Mouse (Mus musculus): Measurements from ENCODE around the gene Atoh7. TPM values are rescaled to one million over a fixed set of nuclear protein-coding genes. Genes with fewer than 3 reads are reported as not detected.

Gene Atoh7
- polyA plus RNA-seq, 2 experiments: 0.08 to 0.17 TPM

- no peak for TF ChIP-seq POLR2A (IDR thresholded peaks at IDR 0.05; ENCODE audit: borderline replicate concordance, extremely low read depth, insufficient read depth, insufficient read length)
- no peaks in the 10 kb centered on the region for H3K36me3 ChIP-seq (ENCODE audit: control insufficient read depth, insufficient read depth, low read length)
- peak overlapping the region; percentile 44 for H3K4me2 ChIP-seq (replicated peaks; ENCODE audit: low read depth, low read length, severe bottlenecking)
- 39% methylated on average over 8 of the region's 8 CpGs for WGBS
- H3K4me3 ChIP-seq (replicated peaks; ENCODE audit: low read length): peak overlapping the region; percentile 22; the same call in 1 of the 2 replicates
- H3K9ac ChIP-seq (ENCODE audit: low read depth, low read length, severe bottlenecking): peak overlapping the region; percentile 43; the same call in 1 of the 2 replicates
- no peaks in the 10 kb centered on the region for H3K9me3 ChIP-seq (ENCODE audit: control insufficient read depth, low read length)
- H3K27me3 ChIP-seq (ENCODE audit: control insufficient read depth, insufficient read depth, low read length): 0 out of 2 replicates have a peak, but pooled peaks cover 4% of the 10 kb centered on the region
- H3K4me1 ChIP-seq (ENCODE audit: control insufficient read depth, insufficient read depth, low read length): no peaks in the 10 kb centered on the region
- no peak for ATAC-seq (ENCODE audit: low FRiP score, low read depth)
- H3K27ac ChIP-seq (replicated peaks; ENCODE audit: low read depth, low read length): no peak overlapping the region
- no peak for DNase-seq (ENCODE audit: low spot score)
These were observed 10.2 kb upstream of the Atoh7 start for GRCm38 (mm10) chr10:63089103-63089757.

GRCm38 (mm10) chr10:63089758-63090571 lies 9.5 kb upstream of the Atoh7 start:
- no peak for TF ChIP-seq POLR2A (IDR thresholded peaks at IDR 0.05; ENCODE audit: borderline replicate concordance, extremely low read depth, insufficient read depth, insufficient read length)
- peak overlapping the region; percentile 22 for H3K4me3 ChIP-seq (replicated peaks; ENCODE audit: low read length)
- H3K9ac ChIP-seq (ENCODE audit: low read depth, low read length, severe bottlenecking): peak overlapping the region; percentile 43; the same call in 1 of the 2 replicates
- H3K9me3 ChIP-seq (ENCODE audit: control insufficient read depth, low read length): no peaks in the 10 kb centered on the region
- H3K27ac ChIP-seq (replicated peaks; ENCODE audit: low read depth, low read length): no peak overlapping the region
- H3K27me3 ChIP-seq (ENCODE audit: control insufficient read depth, insufficient read depth, low read length): 0 out of 2 replicates have a peak, but pooled peaks cover 4% of the 10 kb centered on the region
- 8% methylated on average over 26 of the region's 26 CpGs for WGBS
- H3K36me3 ChIP-seq (ENCODE audit: control insufficient read depth, insufficient read depth, low read length): no peaks in the 10 kb centered on the region
- H3K4me1 ChIP-seq (ENCODE audit: control insufficient read depth, insufficient read depth, low read length): no peaks in the 10 kb centered on the region
- ATAC-seq (ENCODE audit: low FRiP score, low read depth) (no peak), DNase-seq (ENCODE audit: low spot score) (no peak)
- H3K4me2 ChIP-seq (replicated peaks; ENCODE audit: low read depth, low read length, severe bottlenecking): peak overlapping the region; percentile 44

- Histone ChIP-seq H3K4me1 (ENCODE audit: control insufficient read depth, insufficient read depth, low read length) (no peaks in the 10 kb centered on the region), H3K4me3 (replicated peaks; ENCODE audit: low read length) (no peak overlapping the region), H3K4me2 (replicated peaks; ENCODE audit: low read depth, low read length, severe bottlenecking) (no peak overlapping the region), H3K9ac (ENCODE audit: low read depth, low read length, severe bottlenecking) (no peak overlapping the region), H3K27ac (replicated peaks; ENCODE audit: low read depth, low read length) (no peak overlapping the region), H3K9me3 (ENCODE audit: control insufficient read depth, low read length) (no peaks in the 10 kb centered on the region), H3K36me3 (ENCODE audit: control insufficient read depth, insufficient read depth, low read length) (no peaks in the 10 kb centered on the region), H3K27me3 (ENCODE audit: control insufficient read depth, insufficient read depth, low read length) (0 out of 2 replicates have a peak, but pooled peaks cover 4% of the 10 kb centered on the region)
- TF ChIP-seq POLR2A (IDR thresholded peaks at IDR 0.05; ENCODE audit: borderline replicate concordance, extremely low read depth, insufficient read depth, insufficient read length): no peak
- DNase-seq (ENCODE audit: low spot score): no peak
- ATAC-seq (ENCODE audit: low FRiP score, low read depth): no peak
- WGBS: 55% methylated on average over 7 of the region's 7 CpGs
These were observed 7.5 kb upstream of the Atoh7 start for GRCm38 (mm10) chr10:63091915-63092314.

- no peaks in the 10 kb centered on the region for H3K9me3 ChIP-seq (ENCODE audit: control insufficient read depth, low read length)
- H3K27ac ChIP-seq (replicated peaks; ENCODE audit: low read depth, low read length): no peak overlapping the region
- 46% methylated on average over 9 of the region's 10 CpGs for WGBS
- H3K4me3 ChIP-seq (replicated peaks; ENCODE audit: low read length): no peak overlapping the region
- 0 out of 2 replicates have a peak, but pooled peaks cover 4% of the 10 kb centered on the region for H3K27me3 ChIP-seq (ENCODE audit: control insufficient read depth, insufficient read depth, low read length)
- TF ChIP-seq POLR2A (IDR thresholded peaks at IDR 0.05; ENCODE audit: borderline replicate concordance, extremely low read depth, insufficient read depth, insufficient read length): no peak
- no peak overlapping the region for H3K4me2 ChIP-seq (replicated peaks; ENCODE audit: low read depth, low read length, severe bottlenecking)
- DNase-seq (ENCODE audit: low spot score) (no peak), ATAC-seq (ENCODE audit: low FRiP score, low read depth) (no peak)
- H3K4me1 ChIP-seq (ENCODE audit: control insufficient read depth, insufficient read depth, low read length): no peaks in the 10 kb centered on the region
- no peak overlapping the region for H3K9ac ChIP-seq (ENCODE audit: low read depth, low read length, severe bottlenecking)
- H3K36me3 ChIP-seq (ENCODE audit: control insufficient read depth, insufficient read depth, low read length): no peaks in the 10 kb centered on the region
These were observed 6.6 kb upstream of the Atoh7 start for GRCm38 (mm10) chr10:63092616-63093550.
